Mouse (Mus musculus): Measurements from ENCODE around the gene Zfhx3. TPM values are rescaled to one million over a fixed set of nuclear protein-coding genes. Genes with fewer than 3 reads are reported as not detected.

Gene Zfhx3
- polyA plus RNA-seq, 1 experiment from 2014 or later = 4.3 TPM

DNA sequence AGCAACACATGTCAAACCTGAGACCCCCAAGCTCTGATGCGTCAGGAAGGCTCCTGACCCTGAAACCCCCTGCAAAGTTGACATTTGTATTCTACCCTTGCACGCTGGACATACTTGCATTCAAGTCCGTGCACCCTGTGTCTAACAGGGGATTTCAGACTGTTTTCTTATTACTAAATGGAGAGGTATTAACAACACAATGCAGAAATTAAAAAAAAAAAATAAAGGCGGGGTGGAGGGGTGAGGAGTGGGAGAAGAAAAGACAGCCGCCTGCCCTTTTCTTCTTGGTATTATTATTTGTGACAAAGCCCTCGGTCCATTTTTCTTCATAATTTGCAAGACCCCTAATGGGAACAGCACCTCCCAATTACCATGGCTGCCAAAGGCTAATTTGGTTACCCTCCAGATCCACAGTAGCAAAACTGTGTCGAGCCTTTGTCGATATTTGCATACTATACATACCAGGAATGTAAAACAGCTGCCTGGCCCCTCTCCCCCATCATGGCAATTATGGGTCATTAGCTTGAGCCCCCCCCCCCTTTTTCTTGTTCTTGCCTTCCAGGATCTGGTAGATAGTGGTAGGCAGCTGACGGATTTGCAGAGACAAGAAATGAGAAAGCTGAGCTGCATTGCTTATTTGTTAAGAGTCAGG, 358.6 kb downstream of the Zfhx3 start:
- in situ Hi-C loops (cut with MboI; ENCODE audit: low pct_unique_long_range_greater_than_20kb) = no loop called here
- DNase-seq (ENCODE audit: low read depth, low spot score) (no peak), ATAC-seq (no peak)
- ChIA-PET POLR2A (no interaction called here), CTCF (no interaction called here)
- no peak for TF ChIP-seq CTCF (IDR thresholded peaks at IDR 0.05)
- H3K27me3 ChIP-seq = peaks cover 7% of the 10 kb centered on the region

DNA sequence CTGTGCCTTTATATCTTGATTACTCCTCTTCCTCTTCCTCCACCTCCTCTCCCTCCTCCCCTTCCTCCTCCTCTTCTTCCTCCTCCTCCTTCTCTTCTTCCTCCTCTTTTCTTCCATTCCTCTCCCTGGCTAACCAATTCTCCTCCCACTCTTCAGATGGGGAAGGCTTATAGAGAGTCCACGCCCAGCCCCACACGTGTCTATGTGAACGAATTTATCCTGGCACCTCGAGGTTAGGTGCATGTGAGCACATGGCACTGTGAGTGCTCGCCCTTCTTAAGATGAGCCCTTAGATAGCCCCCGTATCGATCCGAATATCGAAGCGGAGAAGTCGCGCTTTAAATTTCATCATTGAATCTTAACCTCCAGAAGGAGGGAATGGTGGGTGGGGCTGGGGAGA, 359.2 kb downstream of the Zfhx3 start:
- DNase-seq (ENCODE audit: low read depth, low spot score) = no peak
- TF ChIP-seq CTCF (IDR thresholded peaks at IDR 0.05) = no peak
- no peak for ATAC-seq
- CTCF ChIA-PET = no interaction called here
- H3K27me3 ChIP-seq = peaks cover under 1% of the 10 kb centered on the region
- POLR2A ChIA-PET = no interaction called here
- in situ Hi-C loops (cut with MboI; ENCODE audit: low pct_unique_long_range_greater_than_20kb) = no loop called here

DNA sequence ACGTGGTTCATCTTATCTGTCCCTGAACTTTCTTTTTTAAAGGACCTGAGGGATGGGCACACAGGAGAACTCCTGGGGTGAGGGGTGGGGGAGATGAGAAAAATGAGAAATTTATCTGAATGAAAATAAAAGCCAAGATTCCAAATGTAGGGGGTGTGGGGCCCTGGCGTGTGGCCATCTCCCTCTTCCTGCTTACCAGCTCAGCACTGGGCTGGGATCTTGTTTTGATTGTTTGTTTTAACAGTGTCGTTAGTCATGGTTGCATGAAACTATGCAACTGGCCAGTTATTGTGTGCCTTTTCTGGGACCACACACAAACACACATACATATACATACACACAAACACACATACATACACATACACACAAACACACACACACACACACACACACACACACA, 362.9 kb downstream of the Zfhx3 start:
- TF ChIP-seq CTCF (IDR thresholded peaks at IDR 0.05) = no peak
- in situ Hi-C loops (cut with MboI; ENCODE audit: low pct_unique_long_range_greater_than_20kb) = no loop called here
- ChIA-PET POLR2A (no interaction called here), CTCF (no interaction called here)
- H3K27me3 ChIP-seq = peaks cover 2% of the 10 kb centered on the region
- DNase-seq (ENCODE audit: low read depth, low spot score) (no peak), ATAC-seq (no peak)

DNA sequence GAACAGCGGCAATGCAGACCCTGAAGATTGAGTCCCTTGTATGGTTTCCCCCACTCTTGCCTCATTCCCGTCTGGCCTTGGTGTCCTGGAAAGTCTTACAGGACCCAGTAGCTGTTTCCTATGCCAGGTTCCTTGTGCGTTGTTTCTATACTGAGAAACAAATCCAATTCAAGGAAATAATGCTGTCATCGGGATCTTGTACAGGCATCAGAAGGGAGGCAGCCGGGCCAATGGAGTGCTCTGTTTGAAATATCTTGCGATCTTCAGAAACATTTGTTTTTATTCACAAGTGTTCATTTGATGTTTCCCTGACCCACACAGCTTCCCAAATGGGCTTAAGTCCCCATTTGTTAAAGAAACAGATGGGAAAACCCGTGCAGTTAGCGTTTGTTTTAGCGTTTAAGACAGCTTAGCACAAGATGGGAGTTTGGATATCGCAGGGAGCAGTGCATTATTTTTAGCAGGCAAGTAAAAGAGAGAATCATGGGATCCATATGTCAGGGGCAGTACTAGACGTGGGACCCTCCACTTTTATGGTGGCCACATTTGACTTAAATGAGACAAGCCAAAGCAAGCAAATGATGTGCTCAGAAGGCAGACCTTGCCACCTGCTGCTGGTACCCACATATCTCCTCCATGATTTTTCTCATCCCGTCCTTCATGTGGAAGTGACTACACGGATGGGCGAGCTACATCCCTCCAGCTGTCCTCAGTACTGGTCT, 367.2 kb downstream of the Zfhx3 start:
- POLR2A ChIA-PET = no interaction called here
- in situ Hi-C loops (cut with MboI; ENCODE audit: low pct_unique_long_range_greater_than_20kb) = no loop called here
- CTCF ChIA-PET = no interaction called here
- DNase-seq (ENCODE audit: low read depth, low spot score) = no peak
- TF ChIP-seq CTCF (IDR thresholded peaks at IDR 0.05) = no peak
- ATAC-seq = no peak
- peaks cover 3% of the 10 kb centered on the region for H3K27me3 ChIP-seq

DNA sequence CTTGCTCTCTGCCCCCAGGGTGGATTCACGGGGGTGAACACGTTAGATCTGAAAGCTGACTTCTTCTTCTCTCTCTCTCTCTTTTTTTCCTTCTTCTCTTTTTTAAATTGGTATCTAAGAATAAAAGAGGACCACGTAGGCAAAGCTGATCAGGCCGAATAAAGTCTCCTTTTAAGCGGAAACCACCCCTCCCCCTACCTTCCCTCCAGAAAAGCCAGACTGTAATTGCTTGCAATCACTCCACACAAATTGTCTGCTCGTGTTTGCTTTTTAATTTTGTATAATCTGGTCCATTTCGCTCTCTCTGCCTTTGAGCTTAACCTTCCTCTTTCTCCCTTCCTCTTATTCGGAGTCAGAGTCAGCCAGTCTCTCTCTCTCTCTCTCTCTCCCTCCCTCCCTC, 372.6 kb downstream of the Zfhx3 start:
- DNase-seq (ENCODE audit: low read depth, low spot score) (no peak), ATAC-seq (no peak)
- ChIA-PET POLR2A (no interaction called here), CTCF (no interaction called here)
- TF ChIP-seq CTCF (IDR thresholded peaks at IDR 0.05) = no peak
- peaks cover 30% of the 10 kb centered on the region for H3K27me3 ChIP-seq
- in situ Hi-C loops (cut with MboI; ENCODE audit: low pct_unique_long_range_greater_than_20kb) = no loop called here

DNA sequence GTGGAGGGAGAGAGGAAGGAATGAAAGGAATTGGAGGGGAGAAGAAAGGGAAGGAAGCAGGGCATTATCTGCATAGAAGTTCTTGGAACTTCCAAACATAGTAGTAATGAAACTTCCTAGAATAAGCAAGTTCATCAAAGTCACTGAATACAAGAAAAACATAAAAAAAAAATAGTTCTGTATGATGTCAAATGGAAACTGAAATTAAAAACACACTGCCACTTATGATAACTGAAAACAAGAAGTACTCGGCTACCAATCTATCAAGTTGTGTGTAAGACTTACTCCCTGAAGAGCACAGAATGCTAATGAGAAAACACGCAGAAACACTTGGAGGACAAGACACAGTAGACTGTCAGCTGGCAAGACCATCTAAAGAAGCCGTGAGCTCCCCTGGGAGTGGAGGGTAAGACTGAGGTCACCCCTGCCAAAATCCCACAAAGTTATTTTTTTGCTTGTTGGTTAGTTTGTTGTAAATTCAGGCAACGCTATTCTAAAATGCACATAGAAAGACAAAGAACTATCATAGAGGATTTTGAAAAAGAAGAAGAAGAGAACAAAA, 375.2 kb downstream of the Zfhx3 start:
- no peak for ATAC-seq
- POLR2A ChIA-PET = no interaction called here
- in situ Hi-C loops (cut with MboI; ENCODE audit: low pct_unique_long_range_greater_than_20kb) = no loop called here
- DNase-seq (ENCODE audit: low read depth, low spot score) = no peak
- peaks cover 34% of the 10 kb centered on the region for H3K27me3 ChIP-seq
- TF ChIP-seq CTCF (IDR thresholded peaks at IDR 0.05) = no peak
- CTCF ChIA-PET = no interaction called here

DNA sequence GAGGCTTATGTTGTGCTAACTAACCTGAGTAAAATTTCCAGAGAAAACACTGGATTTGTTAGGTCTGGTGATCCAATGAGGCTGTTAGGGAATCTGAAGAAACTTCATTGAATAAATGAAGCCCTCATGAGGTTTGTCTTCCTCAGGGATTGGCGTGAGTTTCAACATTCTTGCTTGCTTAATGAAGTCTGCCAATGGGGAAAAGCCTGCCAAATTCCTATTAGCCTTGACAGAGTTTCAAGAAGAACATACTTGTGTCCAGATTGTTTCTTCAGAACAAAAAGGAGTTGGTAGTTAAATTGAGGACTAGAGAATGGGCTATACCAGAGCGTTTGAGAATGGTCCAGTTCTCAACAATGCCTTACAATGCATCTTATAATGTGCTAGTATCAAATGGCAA, 385.3 kb downstream of the Zfhx3 start:
- POLR2A ChIA-PET = no interaction called here
- DNase-seq (ENCODE audit: low read depth, low spot score) = no peak

DNA sequence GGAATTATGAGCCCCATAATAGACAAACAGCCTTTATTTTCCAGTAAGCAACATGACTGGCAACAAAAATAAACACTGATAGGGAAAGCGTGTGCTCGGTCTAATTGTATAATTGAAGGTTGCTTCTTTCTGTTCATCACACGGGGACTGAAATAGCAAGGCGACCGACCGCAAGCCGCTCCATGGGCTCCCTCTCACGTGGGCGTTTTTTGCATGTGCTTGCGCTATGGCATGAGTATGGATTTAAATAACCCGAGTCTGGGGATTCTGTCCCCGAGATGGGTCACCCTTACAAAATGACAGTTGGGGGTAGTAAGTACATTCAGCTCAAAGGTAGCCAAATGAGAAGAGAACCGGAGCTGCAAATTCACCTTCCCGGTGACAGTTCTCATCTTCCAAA, 405.9 kb downstream of the Zfhx3 start:
- CTCF ChIA-PET = interaction anchor here (1.2 kb wide), 1 partner anchor 14 kb away, joined by 3 read pairs; no protein-coding TSS in a partner anchor
- no peak for TF ChIP-seq CTCF (IDR thresholded peaks at IDR 0.05)
- POLR2A ChIA-PET = no interaction called here
- in situ Hi-C loops (cut with MboI; ENCODE audit: low pct_unique_long_range_greater_than_20kb) = no loop called here
- no peak for ATAC-seq
- peaks cover 20% of the 10 kb centered on the region for H3K27me3 ChIP-seq
- no peak for DNase-seq (ENCODE audit: low read depth, low spot score)

More for the DNA sequence above, 385.3 kb downstream of the Zfhx3 start:
- CTCF ChIA-PET = no interaction called here
- H3K27me3 ChIP-seq = no peaks in the 10 kb centered on the region
- no peak for ATAC-seq
- in situ Hi-C loops (cut with MboI; ENCODE audit: low pct_unique_long_range_greater_than_20kb) = no loop called here
- TF ChIP-seq CTCF (IDR thresholded peaks at IDR 0.05) = no peak

DNA sequence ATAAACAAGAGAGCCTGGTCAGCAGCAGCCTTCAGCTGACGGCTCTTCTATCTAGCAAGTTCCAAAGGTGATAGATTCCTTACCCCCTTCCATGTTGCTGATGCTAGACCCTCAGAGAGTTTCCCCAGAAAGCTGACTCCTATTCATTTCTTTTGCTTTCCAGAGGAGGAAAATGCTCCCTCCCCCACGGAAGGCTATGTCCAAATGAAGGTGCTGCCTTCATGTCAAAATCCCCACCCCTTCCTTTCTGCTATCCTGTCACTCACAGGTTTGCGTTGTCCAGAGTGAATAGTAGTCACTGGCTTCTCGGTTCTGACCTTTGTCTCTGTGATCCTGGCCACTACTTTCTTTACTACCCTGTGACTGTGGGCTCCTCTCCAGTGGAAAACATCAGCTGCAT, 406.3 kb downstream of the Zfhx3 start:
- TF ChIP-seq CTCF (IDR thresholded peaks at IDR 0.05) = no peak
- ChIA-PET POLR2A (no interaction called here), CTCF (interaction anchor here (1.2 kb wide), 1 partner anchor 14 kb away, joined by 3 read pairs; no protein-coding TSS in a partner anchor)
- DNase-seq (ENCODE audit: low read depth, low spot score) = no peak
- no peak for ATAC-seq
- in situ Hi-C loops (cut with MboI; ENCODE audit: low pct_unique_long_range_greater_than_20kb) = no loop called here
- H3K27me3 ChIP-seq = peaks cover 20% of the 10 kb centered on the region

DNA sequence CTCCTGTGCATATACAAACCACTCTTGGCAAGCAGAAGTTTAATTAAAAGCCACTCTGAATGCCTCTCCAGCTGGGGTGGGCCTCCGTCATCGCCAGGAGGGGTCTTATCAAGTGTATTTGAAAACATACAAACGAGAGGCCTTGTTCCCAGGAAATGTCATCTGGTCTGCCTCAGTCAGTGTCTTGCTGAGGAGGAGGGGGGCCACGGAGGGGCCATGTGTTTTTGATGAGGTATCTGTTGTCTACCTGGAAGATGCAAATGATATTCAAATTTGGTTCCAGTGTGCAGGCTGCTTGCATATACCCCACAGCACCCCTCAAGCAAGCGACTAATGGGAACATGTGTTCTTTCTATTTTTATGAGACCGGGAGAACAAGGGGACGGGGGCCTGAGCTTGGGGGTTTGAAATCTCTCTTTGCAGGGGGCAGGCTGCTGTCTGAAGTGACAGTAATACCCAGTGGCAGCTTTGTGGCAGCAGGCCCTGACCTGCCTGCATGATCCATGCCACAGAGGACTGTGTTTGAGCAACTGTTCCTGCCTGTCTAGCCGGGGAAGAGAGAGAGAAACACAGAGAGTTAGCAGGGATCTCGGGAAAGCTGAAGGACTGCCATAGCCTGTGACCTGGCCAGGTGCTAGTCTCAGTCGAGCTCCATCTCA, 412.8 kb downstream of the Zfhx3 start:
- in situ Hi-C loops (cut with MboI; ENCODE audit: low pct_unique_long_range_greater_than_20kb) = no loop called here
- ChIA-PET CTCF (no interaction called here), POLR2A (no interaction called here)
- peaks cover 5% of the 10 kb centered on the region for H3K27me3 ChIP-seq
- ATAC-seq = no peak
- no peak for TF ChIP-seq CTCF (IDR thresholded peaks at IDR 0.05)
- DNase-seq (ENCODE audit: low read depth, low spot score) = no peak

DNA sequence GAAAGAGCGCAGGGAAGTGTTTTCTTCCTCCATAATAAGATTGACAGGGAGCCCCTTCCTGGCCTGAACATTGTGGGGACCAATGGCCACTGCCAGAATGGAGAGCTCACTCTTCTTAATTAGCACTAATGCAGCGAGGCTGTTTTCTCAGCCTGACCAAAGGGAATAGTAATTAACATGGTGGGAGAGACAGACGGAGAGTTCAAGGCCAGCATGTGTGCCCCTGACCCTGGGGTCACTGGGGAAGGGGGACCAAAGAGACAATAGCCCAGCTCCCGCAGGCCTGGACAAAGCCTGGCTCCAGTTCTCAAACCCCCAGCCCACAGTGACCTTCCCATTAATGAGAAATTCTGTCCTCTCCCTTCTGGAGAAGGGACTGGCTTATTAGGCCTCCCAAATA, 419.0 kb downstream of the Zfhx3 start:
- no peak for TF ChIP-seq CTCF (IDR thresholded peaks at IDR 0.05)
- no peaks in the 10 kb centered on the region for H3K27me3 ChIP-seq
- ChIA-PET POLR2A (no interaction called here), CTCF (no interaction called here)
- ATAC-seq = no peak
- in situ Hi-C loops (cut with MboI; ENCODE audit: low pct_unique_long_range_greater_than_20kb) = no loop called here
- no peak for DNase-seq (ENCODE audit: low read depth, low spot score)

Measured in Patski (cell line).